Mouse (Mus musculus) layer of hippocampus, postnatal 36 days (tissue): Measurements from ENCODE around the gene Siah3. TPM values are rescaled to one million over a fixed set of nuclear protein-coding genes. Genes with fewer than 3 reads are reported as not detected.
A peak's percentile ranks its signal among the peaks of the same experiment; 100 is the strongest.

Source experiments
- DNase-seq, 2 experiments: peaks; one replicate each; pipeline ENCODE4 v3.0.0; 2022
- total RNA-seq, 2 experiments: library from RNA; stranded (reverse); gene quantifications; 2 replicates each; pipeline ENCODE4 v1.2.3; 2021

The Siah3 gene
- total RNA-seq, 2 experiments from 2014 or later: 9.8 to 10.0 TPM

DNA sequence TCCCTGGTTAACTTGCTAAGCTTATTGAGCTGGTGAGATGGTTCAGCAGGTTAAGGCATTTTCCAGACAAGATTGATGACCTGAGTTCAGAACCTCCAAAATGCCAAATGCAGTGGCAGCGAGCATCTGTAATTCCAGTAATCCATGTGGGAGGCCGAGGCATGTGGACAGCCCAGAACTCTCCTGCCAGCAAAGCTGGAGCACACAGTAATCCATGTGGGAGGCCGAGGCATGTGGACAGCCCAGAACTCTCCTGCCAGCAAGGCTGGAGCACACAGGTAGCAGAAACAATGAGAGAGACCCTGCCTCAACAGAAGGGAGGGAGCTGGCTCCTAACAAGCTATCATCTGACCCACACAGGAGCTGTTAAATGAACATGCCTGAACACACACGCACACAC, 13.2 kb downstream of the Siah3 start:
- DNase-seq: no peak

DNA sequence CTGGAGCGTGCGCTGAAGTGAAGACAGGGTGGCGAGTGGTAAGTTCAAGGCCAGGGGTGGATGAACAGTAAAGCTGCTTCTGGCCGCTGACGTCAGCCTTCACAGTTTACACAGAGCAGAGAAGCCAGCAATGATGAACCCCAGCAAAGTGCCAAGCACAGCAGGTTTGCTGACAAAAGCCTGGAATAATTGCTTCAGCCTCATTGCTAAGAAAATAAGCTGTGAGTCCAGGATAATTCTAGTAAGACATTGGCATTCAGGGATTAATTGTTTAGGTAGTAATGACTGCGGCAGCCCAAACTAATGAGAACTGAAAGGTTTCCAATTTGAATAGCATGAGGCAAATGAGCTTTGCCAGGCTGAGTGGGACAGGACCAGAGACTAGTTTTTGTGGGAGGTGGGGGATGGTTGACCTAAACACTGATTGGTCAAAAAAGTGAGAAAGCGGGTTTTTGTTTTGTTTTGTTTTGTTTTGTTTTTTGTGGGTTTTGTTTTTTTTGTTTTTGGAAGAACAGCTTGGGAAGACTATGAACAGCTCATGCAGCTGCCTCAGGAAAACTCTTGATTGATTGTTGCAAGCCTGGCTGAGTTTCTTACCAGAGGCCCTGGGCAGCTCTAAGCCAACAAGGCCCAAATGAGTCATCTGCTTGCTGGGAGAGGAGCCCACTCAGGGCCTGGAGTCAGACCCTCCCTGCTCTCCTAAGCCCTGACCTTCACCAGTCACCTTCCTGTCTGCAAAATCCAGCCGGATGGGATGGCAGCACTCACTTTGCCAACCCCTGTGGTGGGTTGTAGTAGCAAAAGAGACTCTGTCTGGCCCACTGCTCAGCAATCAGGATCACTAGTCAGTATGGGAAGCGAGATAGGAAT, 17.5 kb downstream of the Siah3 start:
- DNase-seq: peak; percentile 27 to 31

- no peak for DNase-seq
Observed at GRCm38 (mm10) chr14:75475887-75476286, 20.1 kb downstream of the Siah3 start.

DNA sequence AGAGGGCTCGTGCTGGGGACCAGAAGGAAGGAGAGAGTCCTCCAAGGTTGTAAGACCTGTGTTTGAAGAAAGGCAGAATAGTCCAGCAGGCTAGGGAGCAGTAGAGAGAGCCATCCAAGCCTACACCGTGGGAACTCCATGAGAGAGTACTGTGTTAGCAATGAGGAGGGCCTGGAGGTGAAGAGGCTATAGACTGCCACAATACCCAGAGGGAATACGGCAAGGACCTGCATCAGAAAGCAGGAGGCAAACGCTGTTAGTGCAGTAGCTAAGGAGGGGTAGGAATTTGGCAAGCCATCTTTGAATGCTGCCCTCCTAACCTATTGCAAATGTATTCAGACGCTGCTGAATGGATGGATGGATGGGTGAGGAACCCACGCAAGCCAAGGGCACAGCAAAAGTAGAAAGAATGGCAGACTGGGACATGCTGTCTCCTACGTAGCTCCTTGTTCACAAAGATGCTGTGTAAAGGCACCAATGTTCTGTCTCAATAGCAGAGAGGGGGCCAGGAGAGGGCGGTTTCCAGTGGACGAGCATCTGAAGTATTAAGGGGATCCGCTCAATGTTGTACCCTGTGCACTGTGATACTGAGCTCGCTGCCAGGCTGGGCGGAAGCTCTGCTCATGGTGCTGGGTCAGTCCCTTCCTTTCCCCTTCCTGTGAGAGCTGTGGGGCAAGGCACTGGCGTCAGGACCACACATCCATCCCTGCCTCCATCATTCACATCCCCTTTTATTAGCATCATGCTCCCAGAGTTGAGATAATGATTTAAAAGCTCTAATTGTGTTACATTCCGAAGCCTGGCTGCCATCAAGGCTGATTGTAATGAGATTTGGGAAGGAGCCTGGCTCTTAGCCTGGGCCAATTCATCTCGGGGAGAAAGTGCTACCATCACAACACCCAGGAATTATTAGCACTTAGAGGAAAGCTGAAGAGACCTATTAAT, 26.7 kb downstream of the Siah3 start:
- peak in 1 of 2 experiments; percentile 26 for DNase-seq

GRCm38 (mm10) chr14:75483176-75483546, 27.4 kb downstream of the Siah3 start:
- no peak for DNase-seq

- no peak for DNase-seq
Observed at GRCm38 (mm10) chr14:75487932-75488331, 32.1 kb downstream of the Siah3 start.

- DNase-seq: no peak
Observed at GRCm38 (mm10) chr14:75493555-75494194, 37.9 kb downstream of the Siah3 start.

- DNase-seq: no peak
Observed at GRCm38 (mm10) chr14:75494926-75495325, 39.1 kb downstream of the Siah3 start.

GRCm38 (mm10) chr14:75501501-75501990, 45.8 kb downstream of the Siah3 start:
- no peak for DNase-seq

DNA sequence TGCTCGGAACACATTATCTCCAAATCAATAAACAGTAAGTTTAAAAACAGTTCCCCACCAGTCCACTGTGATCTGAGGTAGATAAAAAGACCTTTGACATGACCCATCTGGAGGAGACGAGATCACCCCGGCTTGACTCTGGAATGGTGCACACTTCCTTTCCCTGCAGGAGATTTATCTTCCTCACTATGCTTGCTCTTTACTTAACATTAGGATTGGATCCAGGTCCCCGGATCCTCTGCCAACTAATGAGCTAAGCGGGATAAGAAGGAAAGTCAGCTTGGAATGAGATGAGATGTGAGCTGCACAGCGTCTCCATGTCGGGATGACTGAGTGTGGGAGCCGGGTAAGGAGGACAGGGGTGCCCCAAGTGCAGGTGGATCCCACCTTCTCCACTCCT, 46.7 kb downstream of the Siah3 start:
- DNase-seq: peak; percentile 19 to 36

DNA sequence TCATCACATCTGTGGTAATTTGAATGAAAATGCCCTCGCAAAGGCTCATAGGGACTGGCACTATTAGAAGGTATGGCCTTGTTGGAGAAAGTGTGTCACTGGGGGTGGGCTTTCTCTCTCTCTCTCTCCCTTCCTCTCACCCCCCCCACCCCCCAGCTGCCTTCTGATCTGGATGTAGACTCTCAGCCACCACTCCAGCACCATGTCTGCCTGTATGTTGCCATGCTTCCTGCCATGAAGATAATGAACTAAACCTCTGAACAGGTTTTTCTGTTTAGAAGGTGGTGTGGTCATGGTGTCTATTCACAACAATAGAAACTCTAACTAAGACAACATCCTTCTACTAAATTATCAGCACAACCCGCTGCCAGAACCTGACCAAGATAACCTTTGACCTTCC, 48.5 kb downstream of the Siah3 start:
- DNase-seq: no peak

DNA sequence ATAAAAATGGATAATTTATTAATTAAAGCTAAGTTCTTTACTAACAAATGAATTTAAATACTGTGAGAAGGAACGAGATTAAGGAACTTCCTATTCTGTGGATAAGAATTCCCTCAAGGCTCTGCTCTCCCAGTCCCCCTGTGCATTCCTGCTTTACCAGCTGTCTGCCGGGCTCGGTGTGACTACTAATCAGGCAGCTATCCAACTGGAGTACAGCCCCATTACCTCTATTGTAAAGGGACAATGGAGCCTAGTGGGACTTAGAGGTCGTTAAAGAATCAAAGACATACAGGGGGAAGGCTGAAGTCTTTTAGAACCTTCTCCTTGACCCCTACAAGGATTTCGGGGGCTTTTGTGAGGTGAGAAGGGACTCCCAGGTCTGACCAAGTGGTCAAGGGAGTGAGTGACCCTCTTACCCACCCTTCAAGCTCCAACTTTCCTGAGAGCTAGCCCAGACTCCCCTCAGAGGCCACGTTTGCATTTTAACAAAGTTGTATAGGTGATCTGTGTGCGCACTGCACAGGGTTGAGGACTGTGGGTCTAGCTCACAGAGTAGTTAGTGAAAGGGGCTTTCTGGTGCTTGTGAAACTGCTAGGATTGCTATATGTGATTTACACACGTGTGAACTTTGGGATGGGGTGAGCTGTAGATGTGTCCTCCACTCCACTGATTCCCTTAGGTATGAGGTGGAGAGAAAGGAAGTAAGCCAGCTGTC, 49.5 kb downstream of the Siah3 start:
- DNase-seq: no peak

- no peak for DNase-seq
Observed at GRCm38 (mm10) chr14:75506246-75506645, 50.5 kb downstream of the Siah3 start.

- no peak for DNase-seq
Observed at GRCm38 (mm10) chr14:75510125-75510524, 54.3 kb downstream of the Siah3 start.

DNA sequence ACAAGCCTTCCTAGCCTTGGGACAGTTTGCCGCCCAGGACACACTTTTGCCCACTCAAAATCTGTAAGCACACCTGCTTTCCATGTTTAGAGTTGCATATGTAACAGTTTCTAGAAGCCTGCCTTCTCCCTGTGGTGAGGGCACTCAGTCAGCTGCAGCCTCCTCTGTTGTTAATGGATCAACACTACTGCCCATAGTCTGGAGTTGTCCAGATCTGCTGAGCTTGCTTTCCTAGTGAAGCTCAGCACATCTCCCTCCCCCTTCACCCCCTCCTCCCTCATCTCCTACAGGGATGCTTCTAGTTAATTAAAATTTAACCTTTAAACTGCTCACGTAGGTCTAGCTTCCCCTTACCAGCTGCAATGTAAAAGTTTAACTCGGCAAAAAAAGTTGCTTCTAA, 57.2 kb downstream of the Siah3 start:
- no peak for DNase-seq

DNA sequence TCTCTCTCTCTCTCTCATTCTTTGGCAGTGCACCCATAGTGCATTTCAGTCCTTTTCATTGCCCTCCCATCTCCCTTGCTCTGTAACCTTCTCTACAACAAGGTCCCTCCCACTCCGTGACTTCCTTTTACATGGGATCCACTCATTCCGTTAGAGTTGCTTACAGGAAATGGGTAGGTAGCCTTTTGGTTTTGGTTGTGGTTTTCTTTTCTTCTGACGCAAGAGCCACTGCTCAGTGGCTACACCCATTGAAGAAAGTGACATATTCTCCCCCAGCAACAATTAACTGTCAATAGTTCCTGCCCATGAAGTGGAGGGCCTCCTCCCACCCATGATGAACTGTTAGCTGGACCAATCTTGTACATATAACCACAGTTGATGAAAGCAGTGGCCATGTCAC, 60.4 kb downstream of the Siah3 start:
- DNase-seq: no peak

DNA sequence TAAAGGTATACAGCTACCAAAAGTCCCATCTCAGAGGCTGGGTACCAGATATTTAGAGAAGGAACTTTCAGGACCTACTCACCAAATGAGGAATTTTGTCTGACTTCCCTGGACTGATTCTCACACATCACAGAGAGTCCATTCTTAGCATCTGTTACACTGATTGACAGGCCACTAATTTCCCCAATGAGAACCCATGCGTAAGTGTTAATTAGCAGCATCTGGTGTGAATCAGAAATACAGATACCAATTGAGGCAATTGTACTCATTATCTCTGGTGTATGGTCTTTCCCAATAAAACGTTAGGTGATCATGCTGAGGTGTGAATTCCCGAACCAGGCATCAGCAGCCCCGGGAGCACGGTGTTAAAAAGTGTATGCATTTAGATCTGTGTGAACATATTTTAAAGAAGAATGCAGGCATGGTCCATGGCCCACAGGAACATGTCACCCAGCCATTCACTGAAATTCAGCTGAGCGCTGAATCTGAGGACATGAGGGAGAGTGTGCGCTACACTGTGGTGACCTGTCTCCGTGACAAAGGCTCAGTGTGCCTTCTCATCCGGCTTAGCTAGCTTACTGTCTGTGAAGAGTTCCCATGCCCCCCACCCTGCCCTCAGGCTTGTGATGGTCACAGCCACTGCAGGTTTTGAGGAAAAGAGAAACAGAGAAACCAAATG, 61.3 kb downstream of the Siah3 start:
- DNase-seq: no peak

GRCm38 (mm10) chr14:75518196-75518887, 62.6 kb downstream of the Siah3 start:
- no peak for DNase-seq

DNA sequence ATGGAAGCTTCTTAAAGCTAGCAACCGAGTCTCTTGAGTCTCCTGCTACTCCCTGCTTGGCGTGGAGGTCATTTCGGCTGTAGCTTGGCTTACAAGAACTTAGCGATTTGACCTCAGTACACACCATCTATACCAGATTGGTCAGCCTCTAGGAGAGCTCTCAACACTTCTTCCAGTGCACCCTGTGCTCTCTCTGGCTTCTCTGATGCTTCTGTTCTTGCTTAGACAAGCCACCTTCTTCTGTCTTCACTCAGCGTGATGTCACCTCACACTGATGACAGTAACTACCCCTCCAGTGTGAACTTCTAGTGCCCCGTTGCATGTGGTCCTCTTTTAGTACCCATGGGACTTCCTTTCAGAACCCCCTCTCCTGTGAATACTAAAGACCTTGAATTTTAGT, 63.1 kb downstream of the Siah3 start:
- DNase-seq: no peak

DNA sequence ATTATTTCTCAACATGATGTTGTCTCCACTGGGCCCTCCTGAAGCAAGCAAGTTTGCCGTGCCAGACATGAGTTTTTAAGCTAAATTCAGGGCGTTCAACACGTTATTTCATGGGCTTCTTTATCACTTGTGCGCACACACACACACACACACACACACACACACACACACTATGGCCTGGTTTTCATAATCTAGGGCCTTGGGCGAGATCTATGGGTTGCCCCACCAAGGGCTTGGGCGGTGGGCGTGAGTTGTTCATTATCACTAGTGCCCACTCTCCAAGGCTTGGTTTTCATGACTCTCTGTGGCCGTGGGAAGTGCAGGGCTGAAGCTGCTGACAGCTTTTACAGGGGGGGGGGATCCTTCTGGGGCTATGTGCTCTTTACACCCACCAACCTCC, 63.9 kb downstream of the Siah3 start:
- DNase-seq: no peak

DNA sequence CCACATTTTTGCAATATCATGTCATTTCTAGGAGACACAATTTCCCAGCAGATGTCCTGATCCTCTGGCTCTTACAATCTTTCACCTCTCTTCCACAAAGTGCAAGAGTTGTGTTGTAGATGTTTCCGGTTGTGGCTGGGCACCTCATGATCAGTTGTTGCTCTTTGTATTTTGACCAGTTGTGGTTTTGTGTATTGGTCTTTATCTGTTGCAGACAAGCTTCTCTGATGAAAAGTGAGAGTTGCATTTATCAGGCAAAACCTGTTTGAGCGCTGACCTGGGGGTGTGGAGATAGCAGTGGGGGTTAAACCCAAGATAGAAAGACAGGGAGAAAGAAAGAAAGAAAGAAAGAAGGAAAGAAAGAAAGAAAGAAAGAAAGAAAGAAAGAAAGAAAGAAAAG, 68.9 kb downstream of the Siah3 start:
- DNase-seq: no peak
